Mouse (Mus musculus) heart, postnatal 36 days (tissue): ENCODE results near the gene Wfdc17. TPM values are rescaled to one million over a fixed set of nuclear protein-coding genes. Genes with fewer than 3 reads are reported as not detected.

Source experiments
- DNase-seq, 2 experiments: peaks; one replicate each; pipeline ENCODE4 v3.0.0; 2021 to 2022
- intact Hi-C: fragments of 180-260 bp; cut with DNase I; formaldehyde crosslinking; loops from one replicate; pipeline ENCODE4 v1.15.1; 2025
- total RNA-seq, 2 experiments: library from RNA; stranded (reverse); gene quantifications; 2 replicates each; pipeline ENCODE4 v1.2.3; 2021

Wfdc17 gene
- total RNA-seq = 1 to 10 TPM; 2.7 to 3.7 TPM

DNA sequence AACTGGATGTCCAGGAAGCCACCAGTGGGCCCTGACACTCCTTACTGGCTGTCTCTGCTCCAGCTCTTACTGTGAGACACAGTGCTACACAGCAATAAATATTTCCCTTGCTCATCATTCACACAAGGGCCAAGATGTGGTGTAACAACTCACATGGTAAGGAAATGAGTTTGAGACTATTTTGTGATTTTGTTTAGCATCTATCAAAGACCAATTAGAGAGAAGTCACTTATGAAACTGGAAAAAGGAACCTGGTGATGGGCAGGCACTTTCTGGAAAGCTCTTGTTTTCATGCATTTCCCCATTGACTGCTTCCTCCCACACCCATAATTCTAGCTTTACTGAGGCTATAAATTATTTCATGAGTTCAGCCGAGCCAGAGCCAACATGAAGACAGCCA lies at the start of gene Wfdc17:
TSS of gene Wfdc17 (plus strand) at position 287 of the 400 bp plus-strand sequence.
- intact Hi-C loops = loop anchor here (1.0 kb wide), 1 partner anchor 16 kb away; no protein-coding TSS in a partner anchor
- no peak for DNase-seq

DNA sequence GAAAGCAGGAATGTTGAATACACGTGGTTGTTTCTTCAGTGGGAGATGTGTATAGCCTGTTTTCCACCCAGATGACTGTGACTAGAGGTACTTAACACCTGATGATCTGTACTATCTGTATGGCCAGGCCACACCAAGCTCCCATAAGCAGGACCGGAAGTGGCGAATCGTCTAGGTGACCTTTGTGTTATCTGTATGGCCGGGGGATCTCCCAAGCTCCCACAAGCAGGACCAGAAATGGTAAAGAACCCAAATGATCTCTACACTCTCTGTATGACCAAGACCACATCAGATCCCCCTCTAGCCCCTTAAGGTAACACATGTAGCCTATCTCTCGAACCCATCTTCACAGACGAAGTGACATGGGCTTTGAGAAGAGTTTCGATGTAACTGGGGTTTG lies 49.2 kb upstream of the Wfdc17 start:
- intact Hi-C loops = no loop called here
- DNase-seq = no peak

DNA sequence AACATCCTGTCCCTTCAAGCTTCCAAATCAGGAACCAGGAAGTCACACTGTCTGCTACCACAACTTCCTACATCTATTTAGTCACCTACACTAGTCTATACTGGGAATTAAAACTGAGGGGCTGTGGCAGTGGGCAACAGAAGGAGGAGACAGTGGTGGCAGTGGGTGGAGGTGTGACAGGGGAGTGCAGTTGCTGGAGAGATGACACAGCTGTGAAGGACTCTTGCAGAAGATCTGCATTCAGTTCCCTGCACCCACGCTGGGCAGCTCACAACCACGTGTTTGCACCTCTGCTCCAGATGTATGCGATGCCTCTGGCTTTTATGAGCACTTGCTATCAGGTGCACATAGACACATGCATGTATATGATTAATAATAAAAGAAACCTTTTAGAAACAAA lies 46.3 kb upstream of the Wfdc17 start:
- DNase-seq = no peak
- intact Hi-C loops = no loop called here

DNA sequence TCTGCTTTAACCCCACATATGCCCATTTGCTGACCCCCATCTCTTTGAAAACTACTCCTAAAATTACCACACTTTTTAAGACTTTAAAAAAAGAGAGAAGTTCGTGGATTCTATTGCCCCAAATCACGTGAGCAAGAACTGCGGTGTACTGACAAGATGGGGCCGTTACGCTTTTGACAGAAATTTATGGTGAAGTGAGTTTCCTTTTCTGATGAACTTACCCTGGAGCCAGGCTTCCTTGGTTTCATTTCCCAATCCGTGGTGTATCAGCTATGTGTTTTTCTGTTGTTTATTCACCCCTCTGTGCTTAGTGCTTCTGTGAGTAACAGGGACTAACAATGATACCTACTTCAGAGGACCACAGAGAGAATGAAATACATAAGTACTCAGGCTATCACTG lies 45.0 kb upstream of the Wfdc17 start:
- intact Hi-C loops = no loop called here
- DNase-seq = no peak

DNA sequence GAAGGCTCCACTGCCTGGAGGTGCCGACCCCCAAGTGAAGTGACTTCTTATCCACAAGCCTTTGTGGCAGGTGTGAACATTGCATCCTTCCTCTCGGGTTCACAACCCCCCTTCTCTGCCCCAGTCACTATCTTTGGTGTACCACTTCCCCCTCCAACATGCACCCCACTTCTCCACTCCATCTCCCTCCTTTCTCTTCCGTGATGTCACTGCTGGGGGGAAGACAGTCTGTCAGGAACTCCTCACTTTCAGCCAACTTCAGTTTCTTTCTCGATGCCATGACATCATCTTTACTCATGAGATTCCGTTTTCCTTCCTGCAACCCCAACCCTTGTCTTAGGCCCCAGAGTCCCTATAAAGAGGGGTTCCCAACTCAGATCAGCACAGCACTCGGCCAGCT lies 41.6 kb upstream of the Wfdc17 start, which contains the start of gene Ccl4:
TSS of gene Ccl4 (plus strand) at position 381 of the 400 bp plus-strand sequence.
- intact Hi-C loops = no loop called here
- no peak for DNase-seq

DNA sequence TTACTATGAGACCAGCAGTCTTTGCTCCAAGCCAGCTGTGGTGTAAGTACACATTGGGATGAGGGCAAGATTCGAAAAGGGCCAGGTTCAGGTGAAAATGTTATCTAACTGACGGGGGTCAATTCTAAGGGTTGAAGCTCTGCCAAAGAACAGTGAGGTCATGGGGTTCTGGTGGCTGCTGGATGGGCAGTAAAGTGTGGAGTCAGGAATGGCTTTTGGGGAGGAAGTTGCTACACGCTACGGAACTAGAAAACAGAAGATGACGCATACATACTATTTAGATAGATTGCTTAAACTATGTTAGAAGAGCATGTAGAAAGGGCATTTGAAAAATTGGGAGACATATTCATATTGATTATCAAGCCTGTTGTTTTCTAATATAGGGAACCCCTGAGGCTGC lies 40.3 kb upstream of the Wfdc17 start:
- no peak for DNase-seq
- intact Hi-C loops = no loop called here

DNA sequence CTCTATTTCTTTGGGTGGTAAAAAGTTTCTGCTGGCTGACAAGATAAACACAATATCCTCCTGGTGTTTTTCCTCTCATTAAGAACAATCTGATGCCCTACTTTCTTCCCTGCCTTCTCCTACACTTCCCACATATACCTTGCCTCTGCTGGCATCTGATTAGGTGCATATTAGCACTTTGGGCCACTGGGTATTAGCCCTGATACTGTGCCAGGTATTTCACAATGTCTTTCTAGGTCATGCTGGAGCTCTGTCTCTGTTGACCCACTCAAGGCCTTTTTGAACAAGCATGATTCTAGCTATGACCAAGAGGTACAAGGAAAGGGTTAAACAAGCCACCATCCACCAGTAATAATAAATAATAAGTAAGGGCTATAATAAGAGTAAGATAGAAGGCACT lies 32.0 kb upstream of the Wfdc17 start:
- no peak for DNase-seq
- intact Hi-C loops = no loop called here

DNA sequence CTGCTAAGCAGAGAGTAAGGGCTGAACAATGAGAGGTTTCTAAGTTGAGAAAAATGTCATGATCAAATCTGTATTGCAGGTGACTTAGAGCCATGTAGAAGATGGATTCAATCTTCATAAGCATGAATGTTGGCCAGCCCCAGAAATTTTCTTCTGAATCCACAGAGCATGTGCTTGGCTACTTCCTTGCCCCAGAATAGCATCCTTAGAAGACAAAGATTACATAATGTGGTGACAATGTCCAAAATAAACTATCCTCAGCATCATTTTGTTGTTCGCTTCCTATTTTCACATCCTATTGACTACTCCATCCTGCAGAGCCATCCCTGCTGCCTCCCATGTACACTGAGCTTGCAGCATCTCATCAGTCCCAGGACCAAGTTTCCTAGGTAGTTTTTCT lies 28.1 kb upstream of the Wfdc17 start:
- DNase-seq = no peak
- intact Hi-C loops = loop anchor here (1.0 kb wide), 1 partner anchor 21 kb away; no protein-coding TSS in a partner anchor

DNA sequence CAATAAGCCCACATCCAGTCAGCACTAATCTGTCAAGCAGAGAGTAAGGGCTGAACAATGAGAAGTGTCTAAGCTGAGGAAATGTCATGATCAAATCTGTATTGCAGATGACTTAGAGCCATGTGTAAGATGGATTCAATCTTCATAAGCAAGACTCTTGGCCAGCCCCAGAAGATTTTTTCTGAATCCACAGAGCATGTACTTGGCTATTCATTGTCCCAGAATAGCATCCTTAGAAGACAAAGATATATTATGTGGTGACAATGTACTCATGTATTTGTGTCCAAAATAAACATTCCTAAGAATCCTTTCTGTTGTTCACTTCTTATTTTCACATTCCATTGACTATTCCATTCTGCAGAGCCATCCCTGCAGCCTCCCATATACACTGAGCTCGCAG lies 13.9 kb upstream of the Wfdc17 start:
- intact Hi-C loops = no loop called here
- DNase-seq = no peak

DNA sequence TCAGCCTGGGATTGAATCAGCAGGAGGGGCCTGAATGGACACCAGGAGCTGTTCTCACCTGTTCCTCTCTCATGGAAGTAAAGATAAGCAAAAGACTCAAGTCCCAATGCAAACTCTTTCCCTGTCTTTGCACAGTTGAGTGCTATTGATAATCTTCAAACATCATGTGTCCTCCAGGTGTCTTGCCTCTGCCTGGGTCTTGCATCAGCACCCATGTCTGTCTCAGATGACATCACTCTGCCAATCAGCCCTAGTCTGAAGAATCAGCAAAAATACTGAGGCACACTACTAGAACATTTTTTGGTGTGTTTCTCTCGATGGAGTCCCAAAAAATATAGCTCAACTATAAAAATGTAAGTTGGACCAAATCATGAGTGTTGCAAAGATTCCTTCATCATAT lies 11.8 kb upstream of the Wfdc17 start:
- intact Hi-C loops = no loop called here
- DNase-seq = no peak

DNA sequence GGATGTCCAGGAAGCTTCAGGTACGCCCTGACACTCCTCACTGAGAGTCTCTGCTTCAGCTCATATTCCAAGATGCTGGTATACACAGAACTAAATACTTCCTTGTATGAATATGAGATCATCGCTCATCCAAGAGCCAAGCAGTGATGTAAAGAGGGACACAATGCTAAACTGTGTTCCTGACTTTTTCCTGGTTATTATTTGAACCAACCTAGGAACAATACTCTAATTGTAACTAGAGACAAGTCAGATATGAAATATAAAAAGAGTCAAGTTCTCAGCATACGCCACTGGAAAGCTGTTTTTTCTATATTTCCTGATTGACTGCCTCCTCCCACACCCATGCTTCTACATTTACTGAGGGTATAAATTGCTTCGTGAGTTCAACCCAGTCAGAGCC lies 4.9 kb downstream of the Wfdc17 start, which contains the start of gene Wfdc18:
TSS of gene Wfdc18 (plus strand) at position 301 of the 400 bp plus-strand sequence.
- no peak for DNase-seq
- intact Hi-C loops = no loop called here

DNA sequence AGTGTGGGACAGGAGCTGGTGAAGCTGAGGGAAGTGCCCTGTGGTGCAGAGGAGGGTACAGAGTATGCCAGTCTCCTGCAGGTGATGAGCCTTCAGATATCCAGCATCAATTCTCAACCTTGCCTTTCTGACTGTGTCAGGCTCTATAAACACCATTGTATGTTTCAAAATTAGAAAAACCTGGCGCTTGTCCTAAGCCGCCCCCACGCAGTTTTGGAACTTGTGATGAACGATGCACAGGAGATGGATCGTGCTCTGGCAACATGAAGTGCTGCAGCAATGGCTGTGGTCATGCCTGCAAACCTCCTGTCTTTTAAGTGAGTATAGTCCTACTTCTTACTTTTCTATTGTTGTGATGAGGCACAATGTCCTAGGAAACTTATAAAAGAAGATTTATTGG lies 5.9 kb downstream of the Wfdc17 start:
- intact Hi-C loops = no loop called here
- DNase-seq = no peak

DNA sequence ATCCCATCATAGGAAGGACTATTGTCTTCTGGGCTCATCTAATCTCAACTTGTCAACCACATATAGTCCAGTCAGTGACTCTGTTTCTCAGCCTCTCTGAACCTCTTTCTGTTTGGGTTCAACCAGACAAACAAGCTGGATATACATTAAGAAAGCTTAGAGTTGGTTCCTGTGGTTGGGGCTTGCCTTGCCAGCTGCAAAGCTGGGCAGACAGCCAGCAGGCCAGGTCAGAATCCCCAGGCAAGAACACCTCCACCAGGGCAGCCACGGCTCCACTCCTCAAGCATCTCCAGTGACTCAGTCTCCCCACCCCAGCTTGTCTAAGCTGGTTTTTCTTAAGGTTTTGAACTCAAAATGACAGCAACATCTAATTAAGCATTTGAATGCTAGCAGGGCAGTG lies 8.9 kb downstream of the Wfdc17 start:
- no peak for DNase-seq
- intact Hi-C loops = no loop called here

DNA sequence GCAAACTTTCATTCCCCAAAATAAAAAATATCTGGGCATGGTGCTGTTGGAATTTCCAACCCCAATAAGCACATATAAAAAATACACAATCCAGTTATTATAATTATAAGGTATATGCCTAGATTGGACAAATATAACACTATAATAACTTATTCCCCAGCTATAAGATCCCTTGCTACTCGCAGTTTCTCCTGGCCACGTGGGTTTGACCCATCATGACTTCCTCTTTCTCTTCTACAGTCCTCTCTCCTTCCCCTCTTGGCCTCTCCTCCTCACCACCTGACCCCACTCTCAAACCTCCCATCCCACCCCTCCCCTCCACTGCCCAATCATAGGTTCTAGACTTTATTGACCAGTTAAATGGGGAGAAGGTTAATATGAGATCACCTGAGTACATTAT lies 10.1 kb downstream of the Wfdc17 start:
- intact Hi-C loops = no loop called here
- no peak for DNase-seq

DNA sequence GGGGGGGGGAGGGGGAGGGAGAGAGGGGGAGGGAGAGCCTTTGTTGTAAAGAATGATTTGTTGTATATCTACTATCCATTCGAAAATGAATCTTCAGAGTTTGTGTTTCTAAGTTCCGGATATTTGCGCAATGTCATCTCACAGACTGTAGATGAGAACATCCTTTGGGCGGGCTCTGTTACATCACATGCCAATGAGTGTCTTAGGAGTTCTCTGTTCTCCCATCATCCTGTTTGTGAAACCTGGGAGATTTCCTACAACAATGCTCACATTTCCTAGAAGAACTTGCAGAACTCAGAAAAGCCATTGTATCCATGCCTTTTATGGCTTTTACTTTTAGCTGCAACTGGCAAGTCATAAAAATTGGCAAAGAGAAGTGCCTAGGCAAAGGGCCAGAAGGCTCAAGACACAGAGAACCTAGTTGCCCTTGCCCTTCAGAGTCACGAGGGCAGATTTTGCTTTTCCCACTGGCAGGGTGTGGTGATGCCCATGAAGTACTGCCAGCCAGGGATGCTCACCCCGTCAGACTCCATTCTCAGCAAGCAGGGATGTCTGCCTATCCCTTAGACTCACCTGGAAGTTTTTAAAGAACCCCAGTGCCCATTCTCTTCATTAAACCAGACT lies 13.4 kb downstream of the Wfdc17 start:
- no peak for DNase-seq
- intact Hi-C loops = no loop called here

DNA sequence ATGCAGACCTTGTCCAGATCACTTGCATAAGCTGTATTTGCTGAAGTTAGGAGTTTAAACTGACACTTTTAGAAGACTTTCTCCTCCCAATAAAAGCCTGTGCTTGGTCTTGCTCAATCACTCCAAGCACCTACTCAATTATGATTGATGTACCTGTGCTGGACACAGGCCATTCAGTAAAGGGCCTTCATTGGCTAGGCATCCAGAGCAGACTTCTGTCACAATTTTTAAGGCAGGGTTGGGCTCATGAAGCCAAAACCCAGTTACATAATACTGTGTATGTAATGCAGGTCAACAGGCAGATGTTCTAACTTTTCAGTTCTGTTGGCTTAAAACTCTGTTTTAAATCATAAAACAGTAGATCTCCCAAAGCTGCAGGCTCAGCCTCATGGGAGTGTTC lies 17.0 kb downstream of the Wfdc17 start:
- no peak for DNase-seq
- intact Hi-C loops = no loop called here

DNA sequence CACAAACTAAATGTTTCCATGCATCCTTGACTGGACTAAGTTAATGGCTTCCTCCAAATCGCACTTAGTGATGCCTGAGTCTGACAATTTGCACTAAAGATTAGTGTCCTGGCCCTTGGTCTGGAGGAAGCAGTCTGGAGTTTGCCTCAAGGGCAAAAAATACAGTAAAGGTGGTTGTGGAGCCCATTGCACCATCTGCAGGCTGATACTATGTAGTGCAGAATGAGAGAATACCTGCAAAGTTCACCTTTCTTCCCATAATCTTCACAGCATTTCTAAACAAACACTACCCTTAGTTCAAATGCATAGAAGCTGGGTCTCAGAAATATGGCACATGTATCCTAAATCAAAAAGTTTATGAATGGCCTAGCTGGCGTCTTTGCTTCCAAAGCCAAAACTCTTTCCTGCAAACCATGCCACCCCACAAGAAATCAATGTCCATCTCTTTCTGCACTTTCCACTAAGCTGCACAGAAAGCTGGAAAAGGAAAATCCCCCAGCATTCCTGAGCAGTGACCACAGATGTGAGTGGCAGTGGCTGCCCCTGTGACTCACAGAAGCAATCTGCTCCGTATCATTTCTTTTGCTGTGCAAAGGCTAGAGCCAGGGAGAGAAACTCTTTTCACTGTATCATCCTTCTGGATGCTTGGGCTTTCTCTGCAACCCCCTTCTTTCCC lies 25.1 kb downstream of the Wfdc17 start:
- intact Hi-C loops = no loop called here
- DNase-seq = no peak

DNA sequence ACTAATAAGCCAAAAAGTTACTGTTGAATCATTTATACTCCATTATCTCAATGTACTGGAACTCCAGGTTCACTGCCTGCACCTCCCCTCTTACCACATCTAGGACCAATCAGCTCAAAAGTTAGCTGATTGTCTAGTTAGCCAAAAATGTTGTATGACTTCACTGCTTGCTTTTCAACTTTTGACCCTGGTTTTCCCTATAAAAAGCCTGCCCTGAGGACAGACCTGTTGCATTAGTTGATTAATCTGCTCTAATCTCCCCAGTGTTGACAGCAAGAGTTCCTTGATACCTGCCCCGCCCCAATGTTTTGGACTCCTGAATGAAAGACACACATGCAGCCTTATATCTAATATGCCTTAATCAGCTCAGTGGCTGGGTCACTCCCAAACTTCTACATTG lies 27.3 kb downstream of the Wfdc17 start:
- no peak for DNase-seq

DNA sequence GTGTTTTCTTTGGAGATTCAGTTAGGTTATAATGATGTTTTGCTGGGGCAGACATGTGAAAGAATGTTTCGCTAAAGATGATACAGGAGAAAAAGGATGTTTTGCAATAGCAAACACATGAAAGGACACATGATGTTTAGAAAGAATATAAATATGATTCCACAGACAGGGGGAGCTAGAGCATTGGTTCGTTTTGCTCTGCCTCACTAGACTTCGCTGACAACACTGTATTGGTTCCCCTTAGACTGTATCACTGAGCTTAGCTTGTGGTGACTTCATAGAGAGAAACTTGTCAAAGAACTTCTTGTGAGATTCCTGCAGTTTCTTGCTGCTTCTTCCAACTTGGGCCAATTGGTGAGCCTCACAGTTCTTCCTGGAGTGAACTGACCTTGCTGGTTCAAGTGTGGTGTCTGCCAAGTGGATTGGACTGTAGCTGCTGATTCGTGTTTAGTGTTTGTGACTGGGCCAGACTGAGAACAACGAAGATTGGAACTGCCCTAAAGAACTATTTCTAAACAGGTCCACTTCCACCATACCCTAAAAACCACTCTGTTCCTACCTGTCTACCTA lies 29.4 kb downstream of the Wfdc17 start:
- DNase-seq = no peak
- intact Hi-C loops = no loop called here

More for the DNA sequence above, 27.3 kb downstream of the Wfdc17 start:
- intact Hi-C loops = no loop called here

DNA sequence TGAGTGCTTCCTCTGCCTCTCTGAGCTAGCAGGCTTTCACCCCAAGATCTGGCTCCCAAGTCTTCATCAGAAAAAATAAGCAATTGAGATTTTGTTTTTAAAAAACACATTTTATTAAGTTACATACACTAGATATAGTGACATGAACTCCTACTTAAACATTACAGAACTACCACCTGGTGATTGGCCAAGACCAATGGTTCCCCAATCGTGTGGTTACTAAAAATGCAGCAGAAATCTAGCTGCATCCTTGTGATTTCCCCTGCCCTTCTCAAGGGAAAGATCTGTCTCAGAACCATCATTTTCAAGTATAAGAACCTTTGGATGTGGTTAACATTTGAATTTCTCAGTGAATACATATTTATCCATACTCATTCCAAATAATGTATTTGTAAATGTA lies 30.4 kb downstream of the Wfdc17 start:
- intact Hi-C loops = no loop called here

DNA sequence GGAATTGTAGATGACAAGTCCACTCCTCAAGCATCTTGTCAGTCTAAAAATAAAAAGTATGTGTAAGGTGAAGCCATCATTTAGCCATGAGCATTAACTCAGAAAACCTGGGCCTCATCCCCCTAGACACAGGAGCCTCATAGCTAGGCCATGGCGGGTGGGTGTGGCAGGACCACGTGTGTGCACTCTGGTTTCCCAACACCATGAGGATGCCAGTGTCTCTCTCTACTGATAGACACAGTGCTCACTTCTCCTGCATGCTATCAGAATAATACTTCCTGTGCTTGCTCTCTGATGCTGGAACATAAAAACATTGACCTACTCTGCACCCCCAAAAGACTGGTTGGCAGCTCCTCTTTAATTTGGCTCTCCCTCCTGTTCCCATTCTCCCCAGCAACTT lies 32.1 kb downstream of the Wfdc17 start:
- intact Hi-C loops = no loop called here
- no peak for DNase-seq

More for the DNA sequence above, 30.4 kb downstream of the Wfdc17 start:
- DNase-seq = no peak

DNA sequence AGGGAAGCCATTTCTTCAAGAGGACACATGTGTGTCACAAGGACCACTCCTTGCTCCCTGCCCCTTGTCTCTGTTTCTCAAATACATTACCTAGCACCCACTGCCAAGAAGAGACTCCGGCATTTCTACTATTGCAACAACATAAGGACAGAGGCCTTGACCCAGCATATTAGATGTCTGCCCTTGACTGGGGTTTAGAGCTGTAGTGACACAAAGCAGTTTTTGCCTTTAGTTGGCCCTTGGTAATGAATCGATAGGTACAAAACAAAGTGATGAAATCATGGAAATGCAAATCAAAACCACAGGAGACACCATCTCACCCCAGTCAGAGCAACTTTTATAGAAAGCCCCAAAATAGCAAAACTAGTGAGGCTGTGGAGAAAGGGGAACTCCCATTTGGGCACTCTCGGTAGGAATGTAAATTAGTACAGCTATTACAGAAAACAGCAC lies 33.3 kb downstream of the Wfdc17 start:
- intact Hi-C loops = no loop called here
- no peak for DNase-seq
